ENCODE assay signal across 21 mouse cellular contexts in the genomic region with DNA sequence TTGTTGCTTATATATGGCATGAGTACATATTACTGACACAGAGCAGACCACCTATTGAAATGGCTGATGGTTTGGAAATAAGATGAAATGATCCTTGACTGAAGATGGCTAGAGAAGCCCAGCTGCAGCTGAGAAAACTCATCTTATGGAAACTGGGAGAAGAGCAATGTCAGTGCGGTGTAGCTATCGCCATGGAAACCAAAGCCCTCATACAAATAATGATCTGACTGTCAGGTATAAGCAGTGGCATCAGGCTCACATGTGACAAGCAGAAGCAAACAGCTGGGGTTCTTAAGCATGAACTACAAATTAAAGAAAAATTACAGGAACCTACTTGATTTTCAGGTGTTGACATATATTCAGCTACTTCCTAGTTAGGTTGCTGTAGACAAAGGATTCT.
A peak's percentile ranks its signal among the peaks of the same experiment; 100 is the strongest.
DNase-seq lines count a peak whose midpoint lies in the region; ATAC-seq and TF ChIP-seq lines count a peak whose summit lies in the region.
"Had no signal": no experiment of that assay in that cellular context is flagged by ENCODE, and none has a peak within 500 bp of the region (broad histone marks: within the 10 kb centered on the region; RNA-seq: fewer than 3 reads in every experiment).

No protein-coding gene starts in this region.

- no peaks in the 10 kb centered on the region for H3K36me3 ChIP-seq in neural tube, embryonic 11.5 days (ENCODE audit: control insufficient read depth, insufficient read depth, low read length)
- H3K36me3 ChIP-seq in forebrain, embryonic 14.5 days (ENCODE audit: control insufficient read depth, insufficient read depth, low read length), result no peaks in the 10 kb centered on the region
- no peaks in the 10 kb centered on the region for H3K36me3 ChIP-seq in thymus, adult 2 months (ENCODE audit: control insufficient read depth, insufficient read depth, low read length)
- H3K36me3 ChIP-seq: embryonic facial prominence, embryonic 10.5 days; heart, embryonic 13.5 days; intestine, embryonic 15.5 days; limb, embryonic 10.5 days had no signal

- no peak overlapping the region for H3K4me2 ChIP-seq in neural tube, embryonic 11.5 days (ENCODE audit: low read depth)
- no peak overlapping the region for H3K4me2 ChIP-seq in forebrain, embryonic 14.5 days (ENCODE audit: low read length)
- H3K4me2 ChIP-seq: heart, embryonic 13.5 days; intestine, embryonic 15.5 days; liver, embryonic 11.5 days; lung, embryonic 14.5 days had no signal

- WGBS in neural tube, embryonic 11.5 days, result 76% methylated on average over 2 of the region's 2 CpGs
- 88% methylated on average over 2 of the region's 2 CpGs for WGBS in forebrain, embryonic 14.5 days
- 93% methylated on average over 2 of the region's 2 CpGs for WGBS in thymus, adult 2 months

- no peaks in the 10 kb centered on the region for H3K4me1 ChIP-seq in neural tube, embryonic 11.5 days (ENCODE audit: control insufficient read depth, insufficient read depth, low read length)
- H3K4me1 ChIP-seq in forebrain, embryonic 14.5 days (ENCODE audit: control insufficient read depth, insufficient read depth, low read length), result no peaks in the 10 kb centered on the region
- H3K4me1 ChIP-seq in thymus, adult 2 months (replicated peaks; ENCODE audit: control insufficient read depth, insufficient read depth, low read length), result no peaks in the 10 kb centered on the region
- H3K4me1 ChIP-seq: embryonic facial prominence, embryonic 10.5 days; heart, embryonic 13.5 days; intestine, embryonic 15.5 days; limb, embryonic 10.5 days had no signal

- no peaks in the 10 kb centered on the region for H3K9me3 ChIP-seq in neural tube, embryonic 11.5 days (ENCODE audit: control insufficient read depth, low read length)
- H3K9me3 ChIP-seq in forebrain, embryonic 14.5 days (replicated peaks; ENCODE audit: control insufficient read depth, low read length), result no peaks in the 10 kb centered on the region
- H3K9me3 ChIP-seq: embryonic facial prominence, embryonic 10.5 days; heart, embryonic 13.5 days; intestine, embryonic 15.5 days; limb, embryonic 10.5 days had no signal

- no peaks in the 10 kb centered on the region for H3K27me3 ChIP-seq in neural tube, embryonic 11.5 days (ENCODE audit: control insufficient read depth, insufficient read depth, low read length)
- H3K27me3 ChIP-seq in forebrain, embryonic 14.5 days (replicated peaks; ENCODE audit: control insufficient read depth, insufficient read depth, low read length), result no peaks in the 10 kb centered on the region
- H3K27me3 ChIP-seq in thymus, adult 2 months (ENCODE audit: control insufficient read depth, insufficient read depth, low read length), result no peaks in the 10 kb centered on the region
- H3K27me3 ChIP-seq: heart, embryonic 13.5 days; intestine, embryonic 15.5 days; Patski had no signal

- H3K4me3 ChIP-seq in neural tube, embryonic 11.5 days (ENCODE audit: low read depth, low read length), result no peak overlapping the region
- H3K4me3 ChIP-seq in forebrain, embryonic 14.5 days (ENCODE audit: low read depth, low read length), result no peak overlapping the region
- H3K4me3 ChIP-seq in thymus, adult 2 months (ENCODE audit: control insufficient read depth, insufficient read depth, low read length), result no peak overlapping the region
- H3K4me3 ChIP-seq: embryonic facial prominence, embryonic 10.5 days; heart, embryonic 13.5 days; intestine, embryonic 15.5 days; limb, embryonic 10.5 days had no signal

- TF ChIP-seq POLR2A in thymus, adult 2 months (IDR thresholded peaks at IDR 0.05; ENCODE audit: control insufficient read depth, extremely low read depth, insufficient read depth, low read length, poor library complexity), result no peak

- H3K9ac ChIP-seq in neural tube, embryonic 11.5 days (ENCODE audit: low read length), result no peak overlapping the region
- H3K9ac ChIP-seq in forebrain, embryonic 14.5 days (ENCODE audit: low read length), result no peak overlapping the region
- H3K9ac ChIP-seq: heart, embryonic 13.5 days; intestine, embryonic 15.5 days; lung, embryonic 14.5 days had no signal

- ATAC-seq in neural tube, embryonic 11.5 days (ENCODE audit: insufficient read depth, low FRiP score, low TSS enrichment), result peak; percentile 56; the same call in 1 of the 2 replicates
- peak; percentile 65 for ATAC-seq in forebrain, embryonic 14.5 days
- ATAC-seq: intestine, embryonic 15.5 days; Patski had no signal

- no peak for TF ChIP-seq CTCF in thymus, adult 2 months (IDR thresholded peaks at IDR 0.05; ENCODE audit: borderline replicate concordance, control insufficient read depth, extremely low read depth, insufficient read depth, low read length, poor library complexity)

- peak; percentile 10 for DNase-seq in neural tube, embryonic 11.5 days (ENCODE audit: low spot score)
- DNase-seq in neural tube, embryonic 10.5 days (ENCODE audit: extremely low spot score, low spot score), result no peak
- peak; percentile 52 for DNase-seq in forebrain, embryonic 14.5 days (ENCODE audit: low spot score)
- DNase-seq in mesoderm, embryonic 11.5 days (ENCODE audit: low read depth, low spot score), result peak; percentile 16
- DNase-seq in retina, embryonic 14.5 days (ENCODE audit: low spot score), result peak; percentile 11
- no peak for DNase-seq in adrenal gland, postnatal 10 days
- no peak for DNase-seq in thymus, adult 2 months
- DNase-seq: adrenal gland, postnatal 36 days; cerebellum, postnatal 10 days; heart, postnatal 36 days; layer of hippocampus, postnatal 36 days; lung, embryonic 14.5 days; right cerebral cortex, postnatal 14 days; thymus, postnatal 36 days had no signal

- no peak overlapping the region for H3K27ac ChIP-seq in neural tube, embryonic 11.5 days (ENCODE audit: low read depth, low read length)
- H3K27ac ChIP-seq in forebrain, embryonic 14.5 days (ENCODE audit: low read depth, low read length), result no peak overlapping the region
- no peak overlapping the region for H3K27ac ChIP-seq in thymus, adult 2 months (ENCODE audit: control insufficient read depth, insufficient read depth, low read length)
- H3K27ac ChIP-seq: embryonic facial prominence, embryonic 10.5 days; heart, embryonic 13.5 days; intestine, embryonic 15.5 days; limb, embryonic 10.5 days; macrophage had no signal

Comparison
In these comparisons a context has a peak if more than half of its experiments do, and no peak if none do; other contexts are left out.
1. DNase-seq: peak in neural tube, embryonic 11.5 days (single experiment), forebrain, embryonic 14.5 days (single experiment), mesoderm, embryonic 11.5 days (single experiment) and retina, embryonic 14.5 days (single experiment); none in neural tube, embryonic 10.5 days (single experiment), adrenal gland, postnatal 10 days (single experiment) and thymus, adult 2 months (single experiment).